Mouse (Mus musculus): ENCODE measurements around the gene Commd2. TPM values are rescaled to one million over a fixed set of nuclear protein-coding genes. Genes with fewer than 3 reads are reported as not detected.

The Commd2 gene
- polyA plus RNA-seq, 1 experiment from 2014 or later, result 57.4 TPM

GRCm38 (mm10) chr3:57634763-57635487 lies 16.6 kb downstream of the Commd2 start:
- WGBS (ENCODE audit: insufficient replicate concordance), result 63% methylated on average over 3 of the region's 3 CpGs
- no peak overlapping the region for H3K4me3 ChIP-seq (ENCODE audit: low read depth, low read length)
- ATAC-seq (replicated peaks; ENCODE audit: insufficient number of reproducible peaks, low FRiP score, low TSS enrichment), result no peak

GRCm38 (mm10) chr3:57626954-57627513 lies 24.5 kb downstream of the Commd2 start:
- H3K27me3 ChIP-seq (ENCODE audit: control insufficient read depth, insufficient read depth, low read length), result no peaks in the 10 kb centered on the region

More at GRCm38 (mm10) chr3:57634763-57635487, 16.6 kb downstream of the Commd2 start:
- Histone ChIP-seq H3K27me3 (ENCODE audit: control insufficient read depth, insufficient read depth, low read length) (no peaks in the 10 kb centered on the region), H3K9ac (ENCODE audit: low read depth, low read length) (no peak overlapping the region), H3K27ac (ENCODE audit: low read depth, low read length) (no peak overlapping the region), H3K9me3 (replicated peaks; ENCODE audit: control insufficient read depth, low read length) (no peaks in the 10 kb centered on the region), H3K4me2 (no peak overlapping the region), H3K4me1 (ENCODE audit: control insufficient read depth, insufficient read depth, low read length) (no peaks in the 10 kb centered on the region), H3K36me3 (ENCODE audit: control insufficient read depth, insufficient read depth, low read length) (no peaks in the 10 kb centered on the region)

GRCm38 (mm10) chr3:57625275-57625997 lies 26.1 kb downstream of the Commd2 start:
- Histone ChIP-seq H3K9ac (ENCODE audit: low read depth, low read length) (0 out of 2 replicates have a peak overlapping the region, but pooled peaks have one; percentile 43), H3K4me3 (ENCODE audit: low read depth, low read length) (peak overlapping the region; percentile 21; the same call in 1 of the 2 replicates), H3K27me3 (ENCODE audit: control insufficient read depth, insufficient read depth, low read length) (no peaks in the 10 kb centered on the region), H3K4me1 (ENCODE audit: control insufficient read depth, insufficient read depth, low read length) (no peaks in the 10 kb centered on the region), H3K9me3 (replicated peaks; ENCODE audit: control insufficient read depth, low read length) (no peaks in the 10 kb centered on the region), H3K36me3 (ENCODE audit: control insufficient read depth, insufficient read depth, low read length) (no peaks in the 10 kb centered on the region), H3K4me2 (peak overlapping the region; percentile 59), H3K27ac (ENCODE audit: low read depth, low read length) (no peak overlapping the region)
- no peak for ATAC-seq (replicated peaks; ENCODE audit: insufficient number of reproducible peaks, low FRiP score, low TSS enrichment)
- WGBS (ENCODE audit: insufficient replicate concordance), result 36% methylated on average over 21 of the region's 21 CpGs

More at GRCm38 (mm10) chr3:57626954-57627513, 24.5 kb downstream of the Commd2 start:
- Histone ChIP-seq H3K4me2 (no peak overlapping the region), H3K27ac (ENCODE audit: low read depth, low read length) (no peak overlapping the region), H3K9me3 (replicated peaks; ENCODE audit: control insufficient read depth, low read length) (no peaks in the 10 kb centered on the region), H3K9ac (ENCODE audit: low read depth, low read length) (no peak overlapping the region), H3K4me3 (ENCODE audit: low read depth, low read length) (no peak overlapping the region), H3K4me1 (ENCODE audit: control insufficient read depth, insufficient read depth, low read length) (no peaks in the 10 kb centered on the region), H3K36me3 (ENCODE audit: control insufficient read depth, insufficient read depth, low read length) (no peaks in the 10 kb centered on the region)
- ATAC-seq (replicated peaks; ENCODE audit: insufficient number of reproducible peaks, low FRiP score, low TSS enrichment), result no peak
- 77% methylated on average over 11 of the region's 11 CpGs for WGBS (ENCODE audit: insufficient replicate concordance)

GRCm38 (mm10) chr3:57619718-57620117 lies 31.8 kb downstream of the Commd2 start:
- no peaks in the 10 kb centered on the region for H3K9me3 ChIP-seq (replicated peaks; ENCODE audit: control insufficient read depth, low read length)
- ATAC-seq (replicated peaks; ENCODE audit: insufficient number of reproducible peaks, low FRiP score, low TSS enrichment), result no peak
- no peak overlapping the region for H3K4me2 ChIP-seq
- no peaks in the 10 kb centered on the region for H3K27me3 ChIP-seq (ENCODE audit: control insufficient read depth, insufficient read depth, low read length)
- no peaks in the 10 kb centered on the region for H3K36me3 ChIP-seq (ENCODE audit: control insufficient read depth, insufficient read depth, low read length)
- no peaks in the 10 kb centered on the region for H3K4me1 ChIP-seq (ENCODE audit: control insufficient read depth, insufficient read depth, low read length)
- H3K9ac ChIP-seq (ENCODE audit: low read depth, low read length), result no peak overlapping the region
- 72% methylated on average over 4 of the region's 4 CpGs for WGBS (ENCODE audit: insufficient replicate concordance)
- no peak overlapping the region for H3K27ac ChIP-seq (ENCODE audit: low read depth, low read length)
- H3K4me3 ChIP-seq (ENCODE audit: low read depth, low read length), result no peak overlapping the region

GRCm38 (mm10) chr3:57615652-57616051 lies 35.9 kb downstream of the Commd2 start:
- 91% methylated on average over 4 of the region's 4 CpGs for WGBS (ENCODE audit: insufficient replicate concordance)

GRCm38 (mm10) chr3:57612430-57612997 lies 39.0 kb downstream of the Commd2 start:
- Histone ChIP-seq H3K27ac (ENCODE audit: low read depth, low read length) (no peak overlapping the region), H3K4me3 (ENCODE audit: low read depth, low read length) (no peak overlapping the region), H3K9me3 (replicated peaks; ENCODE audit: control insufficient read depth, low read length) (no peaks in the 10 kb centered on the region), H3K4me2 (no peak overlapping the region), H3K27me3 (ENCODE audit: control insufficient read depth, insufficient read depth, low read length) (no peaks in the 10 kb centered on the region), H3K4me1 (ENCODE audit: control insufficient read depth, insufficient read depth, low read length) (no peaks in the 10 kb centered on the region), H3K9ac (ENCODE audit: low read depth, low read length) (no peak overlapping the region), H3K36me3 (ENCODE audit: control insufficient read depth, insufficient read depth, low read length) (no peaks in the 10 kb centered on the region)
- no peak for ATAC-seq (replicated peaks; ENCODE audit: insufficient number of reproducible peaks, low FRiP score, low TSS enrichment)
- WGBS (ENCODE audit: insufficient replicate concordance), result 67% methylated on average over 3 of the region's 3 CpGs

More at GRCm38 (mm10) chr3:57615652-57616051, 35.9 kb downstream of the Commd2 start:
- Histone ChIP-seq H3K36me3 (ENCODE audit: control insufficient read depth, insufficient read depth, low read length) (no peaks in the 10 kb centered on the region), H3K4me2 (no peak overlapping the region), H3K9ac (ENCODE audit: low read depth, low read length) (no peak overlapping the region), H3K9me3 (replicated peaks; ENCODE audit: control insufficient read depth, low read length) (no peaks in the 10 kb centered on the region), H3K27ac (ENCODE audit: low read depth, low read length) (no peak overlapping the region), H3K4me3 (ENCODE audit: low read depth, low read length) (no peak overlapping the region), H3K27me3 (ENCODE audit: control insufficient read depth, insufficient read depth, low read length) (no peaks in the 10 kb centered on the region), H3K4me1 (ENCODE audit: control insufficient read depth, insufficient read depth, low read length) (no peaks in the 10 kb centered on the region)
- no peak for ATAC-seq (replicated peaks; ENCODE audit: insufficient number of reproducible peaks, low FRiP score, low TSS enrichment)

- 17% methylated on average over 7 of the region's 7 CpGs for WGBS (ENCODE audit: insufficient replicate concordance)
- Histone ChIP-seq H3K4me3 (ENCODE audit: low read depth, low read length) (no peak overlapping the region), H3K4me1 (ENCODE audit: control insufficient read depth, insufficient read depth, low read length) (no peaks in the 10 kb centered on the region), H3K9ac (ENCODE audit: low read depth, low read length) (no peak overlapping the region), H3K27me3 (ENCODE audit: control insufficient read depth, insufficient read depth, low read length) (no peaks in the 10 kb centered on the region), H3K4me2 (no peak overlapping the region), H3K36me3 (ENCODE audit: control insufficient read depth, insufficient read depth, low read length) (no peaks in the 10 kb centered on the region), H3K9me3 (replicated peaks; ENCODE audit: control insufficient read depth, low read length) (no peaks in the 10 kb centered on the region), H3K27ac (ENCODE audit: low read depth, low read length) (no peak overlapping the region)
- ATAC-seq (replicated peaks; ENCODE audit: insufficient number of reproducible peaks, low FRiP score, low TSS enrichment), result no peak
These were observed 39.7 kb downstream of the Commd2 start for GRCm38 (mm10) chr3:57611776-57612175.

GRCm38 (mm10) chr3:57604618-57605015 lies 46.9 kb downstream of the Commd2 start:
- Histone ChIP-seq H3K4me3 (ENCODE audit: low read depth, low read length) (no peak overlapping the region), H3K9ac (ENCODE audit: low read depth, low read length) (no peak overlapping the region), H3K36me3 (ENCODE audit: control insufficient read depth, insufficient read depth, low read length) (no peaks in the 10 kb centered on the region), H3K9me3 (replicated peaks; ENCODE audit: control insufficient read depth, low read length) (no peaks in the 10 kb centered on the region), H3K4me1 (ENCODE audit: control insufficient read depth, insufficient read depth, low read length) (no peaks in the 10 kb centered on the region), H3K27ac (ENCODE audit: low read depth, low read length) (no peak overlapping the region), H3K27me3 (ENCODE audit: control insufficient read depth, insufficient read depth, low read length) (no peaks in the 10 kb centered on the region), H3K4me2 (no peak overlapping the region)
- no peak for ATAC-seq (replicated peaks; ENCODE audit: insufficient number of reproducible peaks, low FRiP score, low TSS enrichment)
- 56% methylated on average over 1 of the region's 1 CpGs for WGBS (ENCODE audit: insufficient replicate concordance)
